Mouse (Mus musculus) ovary, adult 18-20 months (tissue): ENCODE results near the gene Mark4.

ENCODE experiments used
- DNase-seq: peaks from one replicate; pipeline ENCODE4 v3.0.0; 2022; ENCODE audit warnings: low spot score, mixed read lengths

Mark4 gene

GRCm38 (mm10) chr7:19470308-19470707 lies 11.7 kb upstream of the Mark4 start:
- DNase-seq = no peak

- DNase-seq = no peak
Observed at GRCm38 (mm10) chr7:19469404-19469803, 10.8 kb upstream of the Mark4 start.

- no peak for DNase-seq
Observed at GRCm38 (mm10) chr7:19468279-19468678, 9.7 kb upstream of the Mark4 start.

GRCm38 (mm10) chr7:19467638-19468037 lies 9.0 kb upstream of the Mark4 start:
- DNase-seq = no peak

GRCm38 (mm10) chr7:19466602-19467145 lies 8.1 kb upstream of the Mark4 start:
- no peak for DNase-seq

- no peak for DNase-seq
Observed at GRCm38 (mm10) chr7:19464367-19465307, 6.0 kb upstream of the Mark4 start.

- no peak for DNase-seq
Observed at GRCm38 (mm10) chr7:19462884-19463381, 4.3 kb upstream of the Mark4 start, which contains the start of gene Exoc3l2. TSS of gene Exoc3l2 (plus strand) at chr7:19463331.

- no peak for DNase-seq
Observed at GRCm38 (mm10) chr7:19462443-19462842, 3.8 kb upstream of the Mark4 start.

GRCm38 (mm10) chr7:19461488-19461887 lies 2.9 kb upstream of the Mark4 start:
- DNase-seq = peak; percentile 39

GRCm38 (mm10) chr7:19460500-19460899 lies 1.9 kb upstream of the Mark4 start:
- no peak for DNase-seq

- no peak for DNase-seq
Observed at GRCm38 (mm10) chr7:19459144-19459870, 686 bp upstream of the Mark4 start.

GRCm38 (mm10) chr7:19458072-19458486 lies 542 bp downstream of the Mark4 start:
- peak; percentile 40 for DNase-seq

GRCm38 (mm10) chr7:19457414-19458071 lies 1.1 kb downstream of the Mark4 start:
- DNase-seq = no peak

GRCm38 (mm10) chr7:19456628-19457027 lies 2.0 kb downstream of the Mark4 start:
- DNase-seq = no peak

GRCm38 (mm10) chr7:19455819-19456495 lies 2.7 kb downstream of the Mark4 start:
- no peak for DNase-seq

GRCm38 (mm10) chr7:19455186-19455585 lies 3.4 kb downstream of the Mark4 start:
- peak; percentile 22 for DNase-seq

- no peak for DNase-seq
Observed at GRCm38 (mm10) chr7:19449165-19449564, 9.5 kb downstream of the Mark4 start.

- DNase-seq = no peak
Observed at GRCm38 (mm10) chr7:19447689-19448088, 10.9 kb downstream of the Mark4 start.

- peak; percentile 80 for DNase-seq
Observed at GRCm38 (mm10) chr7:19444801-19445200, 13.8 kb downstream of the Mark4 start.

GRCm38 (mm10) chr7:19443344-19443743 lies 15.3 kb downstream of the Mark4 start:
- DNase-seq = peak; percentile 35

GRCm38 (mm10) chr7:19441448-19442091 lies 17.1 kb downstream of the Mark4 start:
- DNase-seq = no peak
